Mouse (Mus musculus): Measurements from ENCODE around the gene Slk.

- TF ChIP-seq CTCF (IDR thresholded peaks at IDR 0.05; ENCODE audit: extremely low read depth, insufficient read depth, low read length) (no peak), POLR2A (IDR thresholded peaks at IDR 0.05; ENCODE audit: extremely low read depth, insufficient read depth, low read length) (no peak)
Measured at GRCm38 (mm10) chr19:47650366-47651159, 71.1 kb downstream of the Slk start.
